ENCODE assay signal across 9 mouse cellular contexts in the genomic region with DNA sequence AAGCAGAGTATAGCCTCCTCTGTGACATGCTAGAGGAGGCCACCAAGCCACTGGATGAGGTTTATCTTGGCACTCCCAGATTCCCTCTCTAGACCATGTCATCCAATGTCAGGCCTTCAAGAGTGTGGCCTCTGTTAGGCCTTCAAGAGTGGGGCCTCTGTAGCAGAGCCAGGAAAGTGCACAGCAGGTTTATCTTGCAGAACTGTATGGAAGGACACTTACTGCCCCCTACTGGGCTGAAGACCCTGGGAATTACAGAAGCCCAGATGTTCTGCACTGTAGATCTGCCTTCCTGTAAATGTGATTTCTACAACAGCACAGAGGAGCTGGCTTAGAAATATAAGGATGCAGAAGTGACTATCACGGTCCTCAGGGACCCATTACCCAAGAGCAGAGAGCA. TPM values are rescaled to one million over a fixed set of nuclear protein-coding genes. Genes with fewer than 3 reads are reported as not detected.
DNase-seq lines count a peak whose midpoint lies in the region; ATAC-seq lines count a peak whose summit lies in the region.
"Had no signal": no experiment of that assay in that cellular context is flagged by ENCODE, and none has a peak within 500 bp of the region (broad histone marks: within the 10 kb centered on the region; RNA-seq: fewer than 3 reads in every experiment).

No protein-coding gene starts in this region.

- H3K9me3 ChIP-seq in heart, embryonic 12.5 days (replicated peaks): no peaks in the 10 kb centered on the region
- no peaks in the 10 kb centered on the region for H3K9me3 ChIP-seq in kidney, embryonic 14.5 days (ENCODE audit: control insufficient read depth, low read length)

- H3K4me2 ChIP-seq in heart, embryonic 12.5 days: no peak overlapping the region
- no peak overlapping the region for H3K4me2 ChIP-seq in kidney, embryonic 14.5 days (replicated peaks; ENCODE audit: low read depth, low read length)

- no peak overlapping the region for H3K4me3 ChIP-seq in heart, embryonic 12.5 days
- no peak overlapping the region for H3K4me3 ChIP-seq in kidney, embryonic 14.5 days (ENCODE audit: low read length)

- no peaks in the 10 kb centered on the region; the same call in 1 of the 2 replicates for H3K27me3 ChIP-seq in heart, embryonic 12.5 days (replicated peaks)
- H3K27me3 ChIP-seq in kidney, embryonic 14.5 days (ENCODE audit: control insufficient read depth, insufficient read depth, low read length): no peaks in the 10 kb centered on the region

- H3K36me3 ChIP-seq in heart, embryonic 12.5 days: no peaks in the 10 kb centered on the region
- no peaks in the 10 kb centered on the region for H3K36me3 ChIP-seq in kidney, embryonic 14.5 days (ENCODE audit: control insufficient read depth, insufficient read depth, low read length)

- DNase-seq in heart, adult 18-20 months: peak; percentile 17 to 67
- DNase-seq in adrenal gland, adult 18-20 months (ENCODE audit: low spot score in 2 of 2): peak; percentile 34 to 38
- peak; percentile 12 to 53 for DNase-seq in frontal cortex, postnatal 14 days (ENCODE audit: low spot score in 2 of 2)
- peak; percentile 54 for DNase-seq in left cerebral cortex, postnatal 4 days
- peak; percentile 61 for DNase-seq in ovary, postnatal 14 days (ENCODE audit: low spot score)
- DNase-seq in spleen, postnatal 4 days (ENCODE audit: low spot score in 2 of 2): no peak

- intact Hi-C loops in left cerebral cortex, postnatal 4 days (cut with DNase I): loop anchor here (5.0 to 10.0 kb wide), 3 partner anchors 90 to 310 kb away; partner anchors contain the start of gene Gimap8

- 28% methylated on average over 1 of the region's 1 CpGs for WGBS in heart, embryonic 12.5 days
- WGBS in kidney, embryonic 14.5 days: 57% methylated on average over 1 of the region's 1 CpGs

- ATAC-seq in heart, embryonic 12.5 days (ENCODE audit: insufficient number of reproducible peaks, low FRiP score): no peak
- ATAC-seq in kidney, embryonic 14.5 days (ENCODE audit: low FRiP score, low TSS enrichment): peak; percentile 35; the same call in 1 of the 2 replicates

- H3K4me1 ChIP-seq in heart, embryonic 12.5 days (replicated peaks): no peaks in the 10 kb centered on the region
- H3K4me1 ChIP-seq in kidney, embryonic 14.5 days (ENCODE audit: control insufficient read depth, insufficient read depth, low read length): no peaks in the 10 kb centered on the region

- H3K9ac ChIP-seq in heart, embryonic 12.5 days: no peak overlapping the region
- H3K9ac ChIP-seq in kidney, embryonic 14.5 days (ENCODE audit: low read depth, low read length): no peak overlapping the region

- no peak overlapping the region for H3K27ac ChIP-seq in heart, embryonic 12.5 days (ENCODE audit: poor library complexity, severe bottlenecking)
- no peak overlapping the region for H3K27ac ChIP-seq in kidney, embryonic 14.5 days (ENCODE audit: low read depth, low read length)

RNA-seq across cellular contexts. Expression of gene Doxl2, which starts 19.8 kb away (rescaled TPM):
- not detected for total RNA-seq in heart, adult 18-20 months (2021)
- polyA plus RNA-seq in heart, embryonic 12.5 days (2016; fragmentation: Nextera tagmentation; extraction: Ambion mirVana): not detected in 2 replicates
- not detected for total RNA-seq in adrenal gland, adult 18-20 months (2021)
- polyA plus RNA-seq in kidney, embryonic 14.5 days (2014; fragmentation: Nextera tagmentation; extraction: Ambion mirVana): not detected in 2 replicates
- total RNA-seq in left cerebral cortex, postnatal 4 days (2021): not detected
- polyA plus RNA-seq: heart, embryonic 16.5 days had no signal

RNA-seq across cellular contexts. Expression of gene 1600015I10Rik, which starts 25.3 kb away (rescaled TPM):
- not detected for total RNA-seq in heart, adult 18-20 months (2021)
- 0.10 TPM in 1 of 2 replicates, not detected in the other for polyA plus RNA-seq in heart, embryonic 12.5 days (2016; fragmentation: Nextera tagmentation; extraction: Ambion mirVana)
- total RNA-seq in adrenal gland, adult 18-20 months (2021): not detected
- polyA plus RNA-seq in kidney, embryonic 14.5 days (2014; fragmentation: Nextera tagmentation; extraction: Ambion mirVana): not detected in 2 replicates
- total RNA-seq in left cerebral cortex, postnatal 4 days (2021): not detected
- polyA plus RNA-seq: heart, embryonic 16.5 days had no signal

RNA-seq across cellular contexts. Expression of gene Svs1, which starts 31.7 kb away (rescaled TPM):
- total RNA-seq in heart, adult 18-20 months (2021): not detected
- polyA plus RNA-seq in heart, embryonic 12.5 days (2016; fragmentation: Nextera tagmentation; extraction: Ambion mirVana): not detected in 2 replicates
- not detected for total RNA-seq in adrenal gland, adult 18-20 months (2021)
- not detected in 2 replicates for polyA plus RNA-seq in kidney, embryonic 14.5 days (2014; fragmentation: Nextera tagmentation; extraction: Ambion mirVana)
- total RNA-seq in left cerebral cortex, postnatal 4 days (2021): not detected
- polyA plus RNA-seq: heart, embryonic 16.5 days had no signal

Comparison
In these comparisons a context has a peak if more than half of its experiments do, and no peak if none do; other contexts are left out.
1. DNase-seq: peak in heart, adult 18-20 months (2 of 2), adrenal gland, adult 18-20 months (2 of 2), frontal cortex, postnatal 14 days (2 of 2), left cerebral cortex, postnatal 4 days (single experiment) and ovary, postnatal 14 days (single experiment); none in spleen, postnatal 4 days (0 of 2).